Mouse (Mus musculus): ENCODE measurements around the gene Baiap2l2.
"Not testable (repeated sequence)": the region's sequence is repeated elsewhere in the genome, so short reads cannot be mapped to it uniquely, and the experiment has no call there.

Baiap2l2 gene

DNA sequence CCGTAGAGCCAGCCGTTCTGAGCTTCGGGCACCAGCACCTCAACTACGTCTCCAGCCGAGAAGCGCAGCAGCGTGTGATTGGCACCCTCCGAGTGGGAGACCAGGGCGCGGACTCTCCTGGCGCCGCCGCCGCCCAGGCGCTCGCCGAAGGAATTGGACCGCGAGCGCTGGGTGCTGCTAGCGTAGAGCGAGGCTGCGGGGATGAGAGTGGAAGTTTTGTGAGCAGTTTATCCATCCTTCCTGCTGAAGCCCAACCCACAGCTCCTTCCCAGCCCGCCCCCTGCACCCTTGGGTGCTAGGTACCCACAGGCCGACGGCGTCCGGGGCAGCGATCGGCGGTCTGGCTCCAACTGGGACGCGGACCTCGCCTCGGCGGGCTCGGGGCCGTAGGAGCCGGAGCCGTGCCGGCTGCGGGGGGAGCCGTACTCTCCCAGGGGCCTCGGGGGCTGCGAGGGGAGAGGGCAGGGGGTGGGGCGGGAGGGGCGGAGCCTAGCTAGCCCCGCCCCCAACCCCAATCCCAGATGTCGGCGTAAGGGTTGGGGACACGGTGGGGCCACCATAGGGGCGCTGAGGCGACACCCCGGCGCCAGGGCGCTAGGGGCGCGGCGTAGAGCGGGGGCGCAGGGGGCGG, 24.1 kb downstream of the Baiap2l2 start:
- DNase-seq (ENCODE audit: low spot score in 2 of 2) = peak in 1 of 2 experiments; percentile 44

DNA sequence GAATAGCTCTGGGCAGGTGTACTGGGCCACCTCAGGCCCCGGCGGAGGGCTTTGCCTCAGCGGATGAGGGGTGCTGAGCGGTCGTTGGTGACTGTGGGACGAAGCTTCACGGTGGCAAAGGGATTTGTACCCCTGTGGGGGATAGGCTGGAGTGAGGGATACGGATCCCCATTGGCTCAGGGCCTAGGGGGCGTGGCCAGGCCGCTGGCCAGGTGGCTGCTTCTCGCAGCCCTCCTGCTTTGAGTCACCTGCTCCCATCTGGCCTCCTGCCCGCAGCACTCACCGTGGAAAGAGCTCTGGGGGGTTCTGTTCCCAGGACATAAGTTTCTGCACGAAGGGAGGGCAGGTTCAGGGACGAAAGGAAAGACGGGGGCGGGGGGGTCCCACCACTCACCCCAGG, 26.8 kb downstream of the Baiap2l2 start:
- no peak for DNase-seq (ENCODE audit: low spot score in 2 of 2)

DNA sequence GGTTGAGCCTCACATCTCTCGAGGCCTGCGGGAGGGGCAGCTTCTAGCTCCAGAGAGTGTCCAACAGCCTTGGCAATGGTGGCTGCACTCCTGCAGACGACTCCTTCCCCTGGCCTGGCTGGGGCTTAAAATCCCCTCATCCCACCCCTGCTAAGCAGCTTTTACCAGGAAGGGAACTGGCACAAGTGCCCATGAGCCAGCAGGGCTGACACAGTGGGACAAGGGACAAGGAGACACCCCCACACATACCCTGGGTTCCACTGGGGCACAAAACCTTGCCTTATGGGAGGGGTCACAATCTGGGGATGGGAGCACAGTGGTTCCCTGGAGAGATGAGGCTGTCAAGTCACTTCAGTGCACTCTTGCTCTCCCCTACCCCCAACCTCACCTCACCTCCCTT, 30.7 kb downstream of the Baiap2l2 start, which contains the start of gene Slc16a8:
Slc16a8 (minus strand) TSS at position 101 of the 400 bp plus-strand sequence.
- no peak for DNase-seq (ENCODE audit: low spot score in 2 of 2)

DNA sequence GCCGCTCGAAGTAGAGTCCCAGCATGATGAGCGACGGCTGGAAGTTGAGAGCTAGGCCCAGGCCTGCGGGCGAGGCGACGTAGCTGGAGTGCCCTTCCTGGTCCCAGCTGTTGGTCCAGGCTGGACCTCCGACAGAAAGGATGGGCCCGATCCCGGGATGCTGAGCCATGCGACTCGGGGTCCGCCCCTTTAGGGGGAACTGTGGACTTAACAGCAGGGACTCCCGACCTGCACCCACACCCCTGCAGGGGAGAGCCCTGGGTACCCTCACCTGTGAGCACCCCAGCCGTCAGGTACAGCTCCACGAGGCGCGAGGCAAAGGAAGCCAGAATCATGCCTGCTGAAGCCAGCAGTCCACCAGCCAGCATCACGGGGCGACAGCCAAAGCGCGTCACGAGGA, 32.8 kb downstream of the Baiap2l2 start:
- DNase-seq (ENCODE audit: low spot score in 2 of 2) = peak in 1 of 2 experiments; percentile 10

DNA sequence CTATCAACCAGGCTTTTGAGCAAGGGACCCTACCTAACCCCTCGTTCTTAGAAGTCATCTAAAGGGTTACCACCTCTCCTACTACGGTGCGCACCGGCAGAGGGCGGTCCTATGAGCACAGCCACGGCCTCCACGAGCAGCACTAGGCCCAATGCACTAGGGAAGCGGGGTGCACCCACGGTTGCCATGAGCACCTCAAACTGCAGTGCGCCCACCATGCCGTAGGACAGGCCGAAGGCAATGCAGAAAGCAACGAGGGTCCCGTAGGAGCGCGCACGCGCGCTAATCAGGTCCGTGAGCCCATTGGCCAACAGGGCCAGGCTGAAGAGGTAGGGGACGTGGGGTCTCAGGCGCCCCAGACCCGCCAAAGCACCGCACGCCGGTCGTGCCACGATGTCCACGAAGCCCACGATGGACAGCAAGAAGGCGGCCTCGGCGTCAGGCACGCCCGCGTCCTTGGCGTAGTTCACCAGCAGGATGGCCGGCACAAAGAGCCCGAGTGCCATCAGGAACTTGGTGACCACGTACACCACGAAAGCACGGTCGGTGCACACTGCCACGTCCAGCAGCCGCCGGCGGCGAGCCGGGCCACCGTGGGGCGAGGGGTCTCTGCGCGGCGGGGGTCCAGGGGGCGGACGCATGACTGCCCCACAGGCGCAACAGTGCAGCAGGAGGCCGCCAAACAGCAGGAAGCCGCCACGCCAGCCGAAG, 33.4 kb downstream of the Baiap2l2 start:
- peak in 1 of 2 experiments; percentile 29 for DNase-seq (ENCODE audit: low spot score in 2 of 2)

DNA sequence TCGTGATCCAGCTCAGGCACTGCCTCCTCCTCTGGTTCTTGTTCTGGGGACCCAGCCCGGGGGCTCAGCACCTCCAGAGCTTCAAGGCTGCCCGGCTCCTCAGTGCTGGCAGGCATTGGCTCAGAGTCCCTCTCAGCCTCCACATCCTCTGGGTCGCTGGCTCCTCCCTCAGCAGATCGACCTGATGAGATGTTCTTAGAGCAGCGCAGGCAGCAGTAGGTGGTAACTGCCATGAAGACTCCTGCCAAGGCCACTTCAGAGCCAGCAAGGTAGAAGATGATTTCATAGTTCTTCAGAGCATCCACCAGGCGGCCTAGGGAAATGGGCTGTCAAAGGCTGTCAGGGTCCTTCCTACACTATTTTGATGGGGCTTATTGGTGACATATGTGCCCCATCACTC, 34.2 kb downstream of the Baiap2l2 start:
- no peak for DNase-seq (ENCODE audit: low spot score in 2 of 2)

DNA sequence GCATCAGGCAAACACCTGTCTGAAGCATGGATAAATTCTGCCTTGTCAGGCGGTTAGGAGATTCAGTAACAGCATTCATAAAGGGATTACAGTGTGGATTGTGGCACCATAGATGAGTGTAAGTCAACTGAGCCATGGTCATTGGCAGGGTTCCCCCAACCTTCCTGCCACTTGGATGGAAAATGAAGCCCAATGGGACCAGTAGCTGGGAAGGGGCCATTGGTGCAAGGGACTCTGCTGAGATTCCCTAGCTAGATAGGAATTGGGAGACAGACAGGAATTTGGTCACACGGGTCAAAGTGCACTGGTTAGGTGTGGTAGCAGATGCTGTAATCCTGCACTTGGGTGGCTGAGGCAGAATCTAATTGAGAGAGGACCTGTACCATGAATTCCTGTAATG, 35.1 kb downstream of the Baiap2l2 start:
- no peak for DNase-seq (ENCODE audit: low spot score in 2 of 2)

DNA sequence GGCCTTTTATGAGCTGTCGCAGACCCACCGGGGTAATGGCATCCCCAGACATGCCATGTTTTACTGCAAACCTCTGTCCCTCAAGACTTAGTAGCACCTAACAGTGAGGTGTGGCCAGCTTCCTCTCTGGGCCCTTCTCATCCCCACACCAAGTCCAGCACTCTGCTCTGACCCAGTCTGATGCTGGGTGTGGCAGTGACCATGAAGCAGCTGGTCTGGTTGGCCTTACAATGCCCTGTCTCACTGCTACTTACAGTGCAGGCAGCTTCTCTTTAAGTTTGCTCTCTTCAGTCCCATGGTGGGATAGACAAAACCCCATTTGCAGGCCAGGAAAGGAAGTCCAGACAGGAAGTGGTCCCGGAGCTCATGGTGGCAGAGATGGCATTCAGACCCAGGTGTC, 40.0 kb downstream of the Baiap2l2 start:
- no peak for DNase-seq (ENCODE audit: low spot score in 2 of 2)

DNA sequence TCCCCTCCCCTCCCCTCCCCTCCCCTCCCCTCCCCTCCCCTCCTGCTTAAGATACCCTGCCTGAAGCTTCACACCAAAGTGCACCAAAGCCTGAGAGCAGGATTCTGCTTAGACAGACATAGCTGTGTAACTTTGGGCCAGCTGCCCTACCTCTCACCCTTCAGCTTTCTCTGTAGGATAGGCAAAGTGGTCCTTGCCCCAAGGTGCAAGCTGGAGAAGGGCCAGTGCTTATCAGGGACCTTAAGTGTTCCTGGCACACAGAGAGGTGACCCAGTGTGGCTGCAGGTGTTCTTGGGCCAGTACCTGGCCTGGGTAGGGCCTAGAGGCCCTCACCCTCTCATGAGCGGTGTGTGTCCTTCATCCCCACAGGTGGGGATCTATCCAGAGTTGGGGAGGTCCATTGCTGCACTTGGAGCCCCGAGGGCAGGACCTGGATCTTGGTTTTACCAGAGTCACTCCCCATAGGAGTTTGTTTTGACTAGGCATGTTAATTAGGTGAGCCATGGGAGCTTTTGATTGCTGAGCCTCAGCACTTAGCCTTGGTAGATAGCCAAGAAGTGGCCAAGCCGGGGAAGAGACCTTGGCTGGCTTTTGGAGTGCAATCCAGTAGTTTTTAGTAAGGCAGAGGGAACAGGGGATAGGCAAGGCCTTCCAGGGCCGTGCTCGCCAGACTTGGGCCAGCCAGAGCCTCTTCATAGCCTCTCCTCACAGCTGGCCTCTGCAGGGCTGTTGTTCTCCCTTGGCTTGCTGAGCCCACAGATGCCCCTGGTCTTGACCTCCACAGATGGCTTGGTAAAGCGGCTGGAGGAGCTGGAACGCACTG, 41.1 kb downstream of the Baiap2l2 start:
- DNase-seq (ENCODE audit: low spot score in 2 of 2) = peak in 1 of 2 experiments; percentile 23

DNA sequence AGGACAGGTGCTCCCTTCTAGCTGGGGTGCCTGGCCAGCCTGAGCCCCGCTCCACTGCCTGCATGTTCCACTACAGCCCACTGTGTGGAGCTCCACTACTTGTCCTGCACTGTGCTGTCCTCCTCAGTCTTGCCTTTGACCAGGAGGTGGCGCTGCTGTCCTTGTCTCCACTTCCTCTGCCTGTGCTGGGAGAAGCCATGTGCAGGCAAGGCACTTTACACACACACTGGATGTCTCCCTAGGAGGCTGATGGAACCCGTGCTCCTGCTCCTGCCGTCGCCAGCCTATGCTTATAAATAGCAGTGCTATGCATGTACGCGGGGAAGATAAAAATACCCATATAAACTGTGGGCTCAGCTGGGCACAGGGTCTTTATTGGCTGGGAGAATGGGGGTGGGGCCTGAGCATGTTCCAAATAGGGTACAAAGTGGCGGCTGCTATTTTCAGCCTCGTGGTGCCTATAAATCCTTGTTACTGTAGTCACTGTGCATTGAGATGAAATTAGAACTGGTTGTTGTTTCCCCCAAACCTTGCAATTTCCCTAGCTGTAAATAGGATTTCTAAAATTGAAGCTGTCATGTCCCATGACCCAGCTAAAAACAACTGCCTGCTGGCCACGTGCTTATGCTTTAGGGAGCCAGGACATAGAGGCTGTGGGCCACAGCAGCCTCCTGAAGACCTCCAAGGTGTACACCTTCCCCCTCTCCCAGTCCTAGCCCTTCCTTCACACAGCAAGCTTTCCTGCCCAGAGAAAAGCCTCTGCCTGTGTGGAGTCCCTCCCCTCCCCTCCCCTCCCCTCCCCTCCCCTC, 41.9 kb downstream of the Baiap2l2 start:
- DNase-seq (ENCODE audit: low spot score in 2 of 2) = peak; percentile 92 to 95

DNA sequence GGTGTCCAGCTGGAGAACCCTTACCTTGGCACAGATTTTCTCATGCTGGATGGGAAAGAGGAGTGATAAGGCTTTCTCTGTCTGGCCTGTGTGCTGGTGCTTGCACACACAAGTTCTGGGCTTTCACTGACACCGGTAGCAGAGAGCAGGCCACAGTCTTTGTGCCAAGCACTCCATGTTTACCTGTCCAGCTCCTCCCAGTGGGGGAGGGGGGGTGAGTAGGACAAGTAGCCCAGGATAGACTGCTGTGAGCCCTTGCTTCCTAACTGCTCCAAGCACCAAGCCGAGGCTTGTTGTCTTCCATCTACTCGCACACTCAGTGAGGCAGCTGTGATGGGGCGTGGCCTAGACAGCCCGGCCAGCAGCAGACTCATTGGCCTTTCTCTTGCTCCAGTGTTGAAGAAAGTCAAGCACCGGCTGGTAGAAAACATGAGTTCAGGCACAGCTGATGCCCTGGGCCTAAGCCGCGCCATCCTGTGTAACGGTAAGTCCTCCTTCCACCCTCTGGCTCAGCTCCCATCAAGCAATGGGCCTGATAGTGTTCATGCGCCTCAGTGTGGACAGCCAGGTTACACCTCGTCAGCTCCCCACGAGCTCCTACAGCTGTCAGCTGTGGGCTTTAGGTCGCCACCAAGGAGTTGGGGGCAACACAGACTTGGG, 42.6 kb downstream of the Baiap2l2 start:
- no peak for DNase-seq (ENCODE audit: low spot score in 2 of 2)

DNA sequence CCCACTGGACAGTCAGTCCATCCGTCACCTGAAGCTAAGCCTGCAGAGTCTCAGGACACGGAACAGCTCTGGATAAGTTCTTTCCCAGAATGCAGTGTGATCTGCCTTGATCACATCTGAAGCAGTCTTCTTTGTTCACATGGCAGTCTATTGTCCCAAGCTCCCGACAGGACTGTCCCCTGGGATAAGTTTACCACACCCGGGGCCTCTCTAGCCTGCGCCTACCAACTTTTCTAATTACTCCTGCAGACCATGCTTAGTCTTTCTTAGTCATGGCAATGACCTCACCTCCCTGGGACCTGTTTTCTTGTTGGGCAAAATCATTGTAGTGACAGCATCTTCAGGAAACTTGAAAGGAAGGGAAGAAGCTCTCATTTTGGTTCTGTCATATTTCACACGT, 47.3 kb downstream of the Baiap2l2 start:
- DNase-seq (ENCODE audit: low spot score in 2 of 2) = no peak

DNA sequence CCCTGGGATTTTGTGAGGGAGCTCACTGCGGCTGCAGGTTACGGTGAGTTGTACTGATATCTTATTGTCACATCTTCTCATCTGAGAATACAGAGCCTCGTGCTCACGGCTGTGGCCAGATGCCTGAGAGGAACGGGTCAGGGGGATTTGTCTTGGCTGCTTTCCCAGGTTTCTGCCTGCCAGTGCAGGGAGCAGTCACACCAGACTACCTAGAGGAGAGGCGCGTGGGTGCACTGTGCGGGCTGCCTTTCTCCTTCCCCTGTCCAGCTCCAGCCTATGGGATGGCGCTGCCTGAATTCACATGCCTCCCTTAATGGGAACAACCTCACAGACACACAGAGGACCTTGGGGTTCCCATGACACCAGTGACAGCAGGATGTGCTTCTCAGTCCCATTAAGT, 50.1 kb downstream of the Baiap2l2 start:
- no peak for DNase-seq (ENCODE audit: low spot score in 2 of 2)

DNA sequence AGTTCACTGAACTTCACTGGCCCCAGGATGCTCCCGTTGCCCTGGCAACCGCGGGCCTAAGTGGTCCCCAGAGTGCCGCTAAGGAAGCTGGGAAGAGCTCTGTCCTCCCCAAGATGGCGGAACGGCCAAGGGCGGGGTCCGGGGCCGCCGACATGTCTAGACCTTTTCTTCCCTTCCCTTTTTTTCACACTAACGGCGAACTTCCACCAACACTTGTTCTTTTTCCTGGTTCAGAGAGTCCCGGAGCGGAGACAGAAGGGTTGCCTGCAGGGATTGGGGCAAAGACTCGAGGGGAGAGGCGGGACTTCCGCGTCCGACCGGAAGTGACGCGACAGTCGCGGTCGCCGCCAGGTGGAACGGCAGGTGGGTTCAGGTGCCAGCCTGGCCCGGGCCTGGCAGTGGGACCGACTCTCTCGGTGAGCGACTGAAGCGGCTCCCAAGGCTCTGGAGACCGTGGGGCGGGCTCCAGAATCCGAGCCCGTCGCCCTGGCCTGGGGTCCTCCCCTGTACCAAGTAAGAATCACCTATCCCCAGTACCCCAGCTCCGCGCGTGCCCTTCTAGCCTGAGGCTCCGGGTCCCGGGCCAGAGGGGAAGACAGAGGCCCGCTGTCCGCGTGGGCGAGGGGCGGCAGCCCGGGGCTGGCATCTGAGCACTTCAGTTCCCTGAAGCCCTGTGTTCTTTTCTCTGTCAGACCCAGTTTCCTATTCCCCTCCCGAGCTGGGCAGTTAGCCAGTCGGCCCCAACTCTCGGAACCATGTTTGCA, 56.1 kb downstream of the Baiap2l2 start, which contains the start of the genes Pick1 and Gm49486:
Pick1 (plus strand) TSS at position 116 of the 764 bp plus-strand sequence.
Gm49486 (plus strand) TSS at position 334 of the 764 bp plus-strand sequence.
- DNase-seq (ENCODE audit: low spot score in 2 of 2) = peak; percentile 84 to 85

DNA sequence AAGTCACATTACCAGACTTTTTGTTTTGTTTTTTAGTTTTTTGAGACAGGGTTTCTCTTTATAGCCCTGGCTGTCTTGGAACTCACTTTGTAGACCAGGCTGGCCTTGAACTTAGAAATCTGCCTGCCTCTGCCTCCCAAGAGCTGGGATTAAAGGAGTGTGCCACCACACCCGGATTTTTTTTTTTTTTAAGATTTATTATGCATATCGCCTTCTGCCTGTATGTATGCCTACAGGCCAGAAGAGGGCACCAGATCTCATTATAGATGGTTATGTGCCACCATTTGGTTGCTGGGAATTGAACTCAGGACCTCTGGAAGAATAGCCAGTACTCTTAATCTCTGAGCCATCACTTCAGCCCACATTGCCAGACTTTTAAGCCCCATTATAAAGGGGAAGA, 59.6 kb downstream of the Baiap2l2 start:
- DNase-seq (ENCODE audit: low spot score in 2 of 2) = not testable (repeated sequence)

DNA sequence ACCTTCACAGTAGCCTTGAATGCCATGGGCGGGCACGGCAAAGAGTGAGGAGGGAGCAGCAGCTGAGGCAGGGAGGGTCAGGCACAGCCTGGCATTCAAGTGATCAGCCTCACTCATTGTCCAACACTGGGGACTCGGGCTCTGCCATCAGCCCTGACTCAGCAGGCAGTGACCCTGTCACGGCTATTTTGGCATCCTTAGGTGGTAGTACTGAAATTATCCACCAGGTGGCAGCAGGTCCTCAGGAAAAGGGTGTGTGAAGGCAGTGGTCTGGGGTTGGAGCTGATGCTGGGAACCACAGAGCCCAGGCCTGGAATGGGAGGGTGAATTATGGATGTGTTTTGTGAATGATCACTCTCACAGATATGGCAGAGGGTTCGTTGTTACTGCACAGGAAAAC, 60.7 kb downstream of the Baiap2l2 start:
- DNase-seq (ENCODE audit: low spot score in 2 of 2) = peak; percentile 82 to 83

DNA sequence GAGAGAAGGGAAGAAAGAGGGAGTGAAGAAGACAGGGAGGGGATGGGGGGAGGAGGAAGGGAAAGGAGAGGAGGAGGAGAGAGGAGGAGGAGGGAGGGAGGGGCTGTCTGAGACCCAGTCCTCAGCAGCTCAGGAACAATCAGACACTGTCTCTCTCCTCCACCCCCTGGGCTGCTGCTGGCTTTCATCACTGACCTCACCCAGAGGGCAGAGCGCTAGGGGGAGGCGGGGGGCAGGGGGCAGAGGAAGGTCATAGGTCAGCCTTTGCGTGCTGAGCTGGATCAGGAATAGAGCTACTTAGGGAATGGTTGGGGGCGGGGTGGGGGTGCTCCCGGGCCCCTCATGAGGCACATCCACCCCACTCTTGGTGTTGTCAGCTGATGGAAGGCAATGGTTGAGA, 61.7 kb downstream of the Baiap2l2 start:
- DNase-seq (ENCODE audit: low spot score in 2 of 2) = no peak

DNA sequence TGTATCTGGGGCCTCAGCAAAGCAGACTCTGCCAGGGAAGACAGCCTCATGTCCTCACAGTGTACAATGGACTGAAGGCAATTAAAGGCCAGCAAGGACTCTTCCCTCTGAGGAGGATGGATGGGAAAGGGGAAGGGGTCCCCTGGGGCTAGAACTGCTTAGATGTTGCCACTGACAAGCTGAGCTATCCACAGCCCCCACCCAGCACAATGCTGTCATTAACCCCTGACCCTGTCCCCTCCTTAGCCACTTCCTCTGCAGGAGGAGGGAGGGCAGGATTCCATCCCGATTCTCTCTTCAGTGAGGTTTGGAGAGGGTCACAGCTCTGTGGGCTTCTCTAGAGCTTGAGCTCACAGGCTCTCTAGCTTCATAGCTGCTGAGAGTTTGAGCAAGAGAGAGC, 65.8 kb downstream of the Baiap2l2 start:
- DNase-seq (ENCODE audit: low spot score in 2 of 2) = no peak

DNA sequence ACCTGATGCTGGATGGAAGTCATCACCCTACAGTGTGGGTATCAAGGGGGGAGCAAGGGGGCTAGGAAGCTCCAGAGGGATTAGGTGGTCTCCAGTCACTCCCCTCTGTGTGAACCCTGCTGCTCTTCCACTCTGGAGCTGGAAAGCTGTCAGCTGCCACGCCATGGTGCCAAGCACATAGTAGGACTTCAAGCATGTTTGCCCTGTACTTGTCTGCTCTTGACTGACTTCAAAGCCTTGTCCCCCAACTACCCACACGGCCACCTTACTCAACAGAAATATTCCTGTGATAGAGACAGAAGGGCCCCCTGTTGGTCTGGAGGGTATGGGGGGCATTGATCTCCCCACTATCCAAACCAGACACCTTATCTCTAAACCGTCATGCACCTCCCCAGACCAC, 69.1 kb downstream of the Baiap2l2 start:
- no peak for DNase-seq (ENCODE audit: low spot score in 2 of 2)

DNA sequence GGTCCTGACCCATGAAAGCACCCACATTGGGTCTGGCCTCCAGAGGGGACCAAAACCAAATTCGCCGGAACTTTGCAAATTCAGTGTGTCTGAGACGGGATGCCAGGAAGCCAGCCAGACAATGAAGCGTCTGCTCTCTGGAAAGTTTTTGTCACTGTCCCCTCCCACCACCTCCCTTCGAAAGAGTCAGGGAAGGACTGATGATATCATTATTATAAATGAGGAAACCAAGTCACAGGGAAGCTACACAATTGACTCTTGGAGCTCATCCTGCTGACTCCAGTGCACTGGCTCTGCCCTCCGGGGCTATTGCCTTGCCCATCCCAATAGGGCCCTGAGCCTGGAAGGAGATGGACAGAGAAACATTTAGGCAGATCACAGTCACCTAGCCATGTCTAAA, 71.7 kb downstream of the Baiap2l2 start:
- no peak for DNase-seq (ENCODE audit: low spot score in 2 of 2)
